Mouse (Mus musculus): ENCODE measurements at regions not wholly inside any gene's neighbourhood (a gene's known extent, or its start where the extent isn't known, plus 50 kb on each side); places are given as distances from the start of the nearest gene placed in this dataset.

- no peak for DNase-seq (ENCODE audit: low read depth)
Measured at GRCm38 (mm10) chr6:78599751-78600150, 131.1 kb upstream of the Reg3g start.

DNA sequence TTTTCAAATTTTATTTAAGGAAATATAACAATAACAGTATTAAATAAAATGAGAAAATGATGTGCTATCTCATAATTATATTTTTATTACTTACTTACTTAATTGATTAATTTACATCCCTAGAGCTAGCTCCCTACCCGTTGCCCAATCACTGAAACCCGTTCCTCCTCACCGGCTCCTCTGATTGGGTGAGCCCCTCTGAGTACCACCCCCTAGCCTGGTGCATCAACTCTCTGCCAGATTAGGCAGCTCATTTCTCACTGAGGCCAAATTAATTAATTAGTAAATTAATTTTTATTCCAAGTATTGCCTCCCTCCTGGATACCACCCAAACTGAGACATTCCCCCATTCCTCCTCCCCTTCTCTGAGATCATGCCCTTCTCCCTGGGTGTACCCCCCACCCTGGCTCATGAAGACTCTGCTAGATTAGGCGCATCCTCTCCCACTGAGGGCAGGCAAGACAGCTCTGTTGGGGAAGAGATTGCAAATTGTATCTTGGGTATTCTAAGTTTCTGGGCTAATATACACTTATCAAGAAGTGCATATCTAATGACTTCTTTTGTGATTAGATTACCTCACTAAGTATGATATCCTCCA is 101.4 kb upstream of the Reg3g start:
- no peak for DNase-seq (ENCODE audit: low read depth)

DNA sequence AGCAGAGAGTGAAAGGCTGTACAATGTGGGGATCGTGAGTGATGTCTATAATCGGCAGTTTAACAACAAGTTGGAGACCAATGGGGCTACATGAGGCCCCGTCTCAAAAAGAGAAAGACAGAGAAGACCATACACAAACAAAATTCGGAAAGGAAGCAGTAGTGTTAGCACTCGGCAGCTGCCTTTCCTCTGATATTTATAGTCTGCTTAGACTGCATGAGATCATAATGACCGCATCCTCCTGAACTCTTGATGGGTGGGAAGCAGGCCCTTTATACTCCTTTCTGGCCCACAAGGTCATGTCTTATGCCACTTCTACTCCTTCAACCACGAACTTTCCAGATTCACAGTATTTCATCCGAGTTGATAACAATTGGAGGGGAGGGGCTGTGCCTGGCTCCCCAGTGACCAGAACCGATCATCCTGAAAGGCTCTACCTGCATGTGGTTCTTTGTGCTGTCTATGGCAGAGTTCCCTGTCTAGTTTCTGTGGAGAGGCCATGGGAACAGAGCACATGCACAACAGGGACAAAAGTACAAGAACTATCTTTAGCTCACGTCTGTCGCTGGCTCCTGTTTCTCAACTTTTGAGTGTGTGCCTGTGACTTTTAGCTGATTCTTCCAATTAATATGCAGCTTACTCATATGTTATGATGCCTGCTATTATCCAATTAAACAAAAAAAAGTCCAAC is 84.5 kb upstream of the Reg3g start:
- no peak for DNase-seq (ENCODE audit: low read depth)

DNA sequence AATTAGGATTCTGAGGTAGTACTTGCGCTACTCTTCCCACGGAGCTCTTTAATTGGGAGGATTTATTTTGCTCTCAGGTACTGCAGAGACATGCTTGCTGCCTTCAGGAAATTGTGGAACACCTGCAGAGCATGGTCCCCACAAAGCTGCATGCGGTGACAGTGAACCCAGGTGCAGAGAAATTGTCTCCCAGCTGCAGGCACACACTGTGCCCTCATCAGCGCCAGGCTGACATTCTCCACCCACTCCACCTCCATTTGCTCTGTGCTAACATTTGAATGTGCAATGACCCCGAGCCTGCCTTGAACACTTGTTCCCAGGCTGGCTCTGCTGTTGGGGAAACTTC is 83.7 kb upstream of the Reg3g start:
- no peak for DNase-seq (ENCODE audit: low read depth)

DNA sequence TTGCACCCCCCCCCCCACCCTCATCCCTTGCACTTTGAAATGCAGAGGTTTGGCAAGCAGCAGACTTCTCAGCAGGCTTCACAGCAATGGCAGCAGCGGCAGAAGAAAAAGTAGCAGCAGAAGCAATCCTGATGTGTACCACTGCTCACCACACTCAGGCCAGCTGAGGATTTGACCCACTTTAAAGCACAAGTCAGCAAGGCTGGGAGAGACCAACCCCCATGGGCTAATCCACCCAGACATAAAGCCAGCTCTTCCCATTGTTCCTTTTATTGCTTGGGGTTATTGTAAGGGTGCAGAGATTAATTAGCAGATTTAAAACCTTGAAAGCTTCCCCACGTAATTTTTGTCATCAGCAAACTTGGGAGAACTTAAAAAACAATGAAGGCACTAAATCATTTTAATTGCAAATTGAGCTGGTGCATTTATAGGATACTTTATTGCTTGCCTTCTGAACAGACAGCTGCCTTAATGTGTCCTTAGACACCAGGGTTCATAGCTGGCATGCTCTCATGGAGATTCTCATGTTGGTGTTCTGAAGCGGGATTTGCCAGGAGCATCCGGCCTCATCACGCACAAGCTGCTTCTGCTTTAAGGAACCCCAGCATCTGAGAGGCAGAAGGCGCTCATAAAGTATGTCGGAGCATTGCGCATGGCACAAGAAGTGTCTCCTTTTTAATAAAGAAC is 83.1 kb upstream of the Reg3g start:
- DNase-seq (ENCODE audit: low read depth) = no peak

GRCm38 (mm10) chr6:78548476-78548875 is 79.8 kb upstream of the Reg3g start:
- DNase-seq (ENCODE audit: low read depth) = no peak

DNA sequence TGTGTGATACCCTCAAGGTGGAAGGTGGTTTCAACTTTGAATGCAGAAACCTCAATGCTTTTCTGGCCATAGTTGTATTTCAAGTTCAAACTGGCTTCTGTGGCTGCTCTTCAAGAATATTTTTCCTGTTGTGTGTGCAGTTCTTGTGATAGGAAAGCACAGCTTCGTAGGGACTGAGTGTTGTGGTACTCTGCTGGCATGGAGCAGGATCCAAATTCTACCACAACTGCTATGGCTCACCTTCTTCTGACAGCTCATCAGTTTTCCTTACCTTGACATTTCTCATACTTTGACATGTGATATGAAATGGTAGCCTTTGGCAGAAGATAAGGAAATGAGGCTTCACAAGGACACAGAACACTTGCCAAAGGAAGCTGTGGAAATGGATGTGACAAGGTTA is 79.0 kb upstream of the Reg3g start:
- no peak for DNase-seq (ENCODE audit: low read depth)

DNA sequence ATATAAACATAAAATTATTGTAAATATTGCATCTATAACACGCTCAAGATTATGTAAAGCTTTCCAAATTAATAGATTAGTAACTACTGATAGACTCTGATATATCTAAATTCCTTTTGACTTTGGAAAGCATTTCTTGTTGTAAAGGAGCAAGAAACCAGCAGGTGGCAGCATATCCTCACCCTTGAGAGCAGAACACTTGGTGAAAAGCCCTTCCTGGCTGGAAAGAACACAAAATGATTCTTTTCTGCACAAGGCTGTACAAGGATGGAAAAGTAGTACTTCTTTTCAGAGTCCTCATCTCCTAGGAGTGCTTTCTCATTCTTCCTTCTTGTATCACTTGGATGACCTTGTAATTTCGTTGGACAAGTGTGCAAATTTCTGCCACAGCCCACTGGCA is 75.6 kb upstream of the Reg3g start:
- DNase-seq (ENCODE audit: low read depth) = peak; percentile 13

- DNase-seq (ENCODE audit: low read depth) = no peak
Measured at GRCm38 (mm10) chr6:78537476-78537875, 68.8 kb upstream of the Reg3g start.

DNA sequence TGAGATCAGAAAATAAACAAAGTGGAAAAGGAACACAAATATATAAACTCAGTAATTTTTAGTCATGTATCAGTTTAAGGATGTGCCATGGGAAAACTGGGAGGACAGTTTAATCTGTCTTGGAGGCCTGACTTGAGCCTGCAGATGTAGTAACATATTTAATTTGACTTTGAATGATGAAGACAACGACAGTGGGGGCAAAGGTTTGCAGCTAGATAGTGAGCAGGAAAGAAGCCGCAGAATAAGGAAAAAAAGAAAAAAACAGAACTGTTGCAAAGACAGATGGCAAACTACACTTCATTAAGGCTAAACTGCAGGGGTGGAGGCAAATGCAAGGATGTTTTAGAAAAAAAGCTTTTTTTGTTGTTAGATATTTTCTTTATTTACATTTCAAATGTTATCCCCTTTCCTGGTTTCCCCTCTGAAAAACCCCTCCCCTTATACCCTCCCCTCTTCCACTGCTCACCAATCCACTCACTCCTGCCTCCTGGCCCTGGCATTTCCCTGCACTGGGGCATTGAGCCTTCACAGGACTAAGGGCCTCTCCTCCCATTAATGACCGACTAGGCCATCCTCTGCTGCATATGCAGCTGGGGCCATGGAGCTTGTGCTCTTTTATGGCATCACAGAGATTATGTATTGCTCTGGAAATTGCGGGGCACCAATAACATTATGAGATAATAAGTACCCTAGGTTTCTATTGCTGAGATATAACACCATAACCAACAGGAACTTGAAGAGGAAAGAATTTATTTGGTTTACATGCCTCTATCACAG is 58.5 kb upstream of the Reg3g start:
- no peak for DNase-seq (ENCODE audit: low read depth)
